Mouse (Mus musculus) embryo, embryonic 11.5 days (tissue): ENCODE results near the gene E130114P18Rik.

Experiments
- DNase-seq: peaks from one replicate; pipeline ENCODE4 v3.0.0-alpha.2; 2012; ENCODE audit warnings: low read depth, low spot score

E130114P18Rik gene

GRCm38 (mm10) chr4:97776388-97777080 is 1.3 kb downstream of the E130114P18Rik start:
- DNase-seq = no peak

- DNase-seq = no peak
Measured at GRCm38 (mm10) chr4:97775494-97776265, 2.2 kb downstream of the E130114P18Rik start.

DNA sequence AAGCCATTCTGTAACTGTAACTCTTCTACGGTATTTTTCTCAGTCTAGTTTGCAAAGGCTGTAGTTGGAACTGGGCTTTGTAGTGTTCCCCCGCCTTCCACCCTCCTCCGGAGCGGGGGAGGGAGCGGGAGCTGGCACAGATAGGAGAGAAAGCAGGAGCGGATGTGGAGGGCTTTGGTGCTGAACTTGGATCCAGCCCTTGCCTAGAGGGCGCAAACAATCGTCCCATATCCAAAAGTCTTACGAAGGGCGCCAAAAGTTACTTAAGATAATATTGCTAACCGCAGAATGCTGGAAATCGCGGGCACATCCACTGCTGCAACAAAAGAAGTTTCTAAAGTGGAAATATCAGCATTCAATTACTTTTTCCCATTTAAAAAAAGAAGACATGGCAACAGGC is 2.8 kb downstream of the E130114P18Rik start:
- DNase-seq = no peak

- DNase-seq = no peak
Measured at GRCm38 (mm10) chr4:97774446-97774950, 3.4 kb downstream of the E130114P18Rik start.

DNA sequence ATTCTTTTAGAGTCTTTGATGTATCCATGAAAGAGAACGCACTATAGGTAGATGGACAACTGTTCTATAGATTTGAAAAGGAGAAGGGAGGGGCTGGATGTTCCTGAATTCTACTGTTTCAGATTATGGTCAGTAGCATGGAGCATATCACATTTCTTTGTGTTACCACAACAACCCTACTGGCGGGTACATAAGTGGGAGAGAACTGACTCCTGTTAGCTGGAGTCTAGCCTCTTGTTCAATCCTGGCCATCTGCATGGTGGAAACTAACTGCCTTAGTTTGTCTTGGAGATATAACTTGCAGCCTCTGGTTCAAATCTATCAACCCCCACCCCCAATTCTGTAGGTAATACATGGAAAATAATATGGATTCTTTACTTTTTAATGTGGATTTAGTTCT is 4.1 kb downstream of the E130114P18Rik start:
- DNase-seq = no peak

- DNase-seq = peak; percentile 92
Measured at GRCm38 (mm10) chr4:97773110-97773593, 4.7 kb downstream of the E130114P18Rik start.

DNA sequence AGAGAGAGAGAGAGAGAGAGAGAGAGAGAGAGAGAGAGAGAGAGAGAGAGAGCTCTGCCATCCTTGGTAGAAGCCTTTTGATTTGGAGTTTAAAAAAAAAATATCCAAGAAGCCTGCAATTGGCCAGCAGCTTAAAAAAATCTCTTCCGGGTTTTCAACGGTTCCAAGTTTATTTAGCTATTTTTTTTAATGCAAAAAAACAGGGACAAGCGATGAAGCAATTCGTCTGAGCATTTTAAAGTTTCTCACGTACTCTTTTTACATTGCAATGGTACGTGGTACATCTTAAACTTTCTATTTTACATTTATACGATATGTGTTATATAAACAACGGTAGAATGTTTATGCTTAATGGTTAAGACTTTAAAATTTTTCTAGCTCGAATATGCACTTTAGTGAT is 5.2 kb downstream of the E130114P18Rik start, which contains the start of gene Nfia:
Nfia (plus strand) TSS at position 94 of the 400 bp plus-strand sequence.
- DNase-seq = no peak

DNA sequence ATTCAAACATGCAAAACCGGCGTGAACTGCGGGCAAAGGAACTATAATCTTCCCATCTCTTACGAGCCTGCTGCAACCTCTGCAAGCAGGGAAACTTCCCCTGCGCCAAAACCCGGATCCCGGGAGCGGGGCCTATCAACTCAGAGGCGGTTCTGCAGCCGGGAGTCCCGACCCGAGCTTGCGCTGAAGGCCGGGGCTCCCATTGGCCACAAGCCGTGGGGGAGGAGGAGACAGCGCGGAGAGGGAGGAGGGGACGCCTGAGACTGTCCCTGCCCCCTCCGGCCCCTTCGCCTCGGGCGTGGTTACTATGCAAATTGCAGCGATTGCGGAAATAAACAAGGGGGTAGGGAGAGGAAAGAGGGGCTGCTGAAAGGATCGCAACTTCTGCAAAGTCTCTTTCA is 5.8 kb downstream of the E130114P18Rik start:
- peak; percentile 93 for DNase-seq

DNA sequence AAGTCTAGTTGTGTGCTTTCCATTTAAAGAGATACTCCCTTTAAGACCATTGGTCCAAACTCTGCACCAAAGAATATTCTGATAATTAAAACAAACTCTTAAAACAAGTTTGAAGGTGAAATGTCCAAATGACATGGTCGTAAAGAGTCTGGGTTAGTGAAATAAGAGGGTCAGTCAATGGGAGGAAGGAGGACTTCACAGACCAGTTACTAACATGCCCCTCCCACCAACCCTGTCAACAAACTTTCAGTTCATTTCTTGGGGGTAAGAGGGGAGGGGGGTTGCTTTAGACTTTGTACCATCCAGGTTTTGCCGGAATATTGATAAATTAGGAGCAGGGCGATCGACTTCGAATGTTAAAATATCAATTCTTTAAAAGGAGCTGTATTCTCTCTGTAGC is 6.5 kb downstream of the E130114P18Rik start:
- no peak for DNase-seq

- no peak for DNase-seq
Measured at GRCm38 (mm10) chr4:97769861-97770260, 8.0 kb downstream of the E130114P18Rik start.

- no peak for DNase-seq
Measured at GRCm38 (mm10) chr4:97767516-97767915, 10.4 kb downstream of the E130114P18Rik start.

DNA sequence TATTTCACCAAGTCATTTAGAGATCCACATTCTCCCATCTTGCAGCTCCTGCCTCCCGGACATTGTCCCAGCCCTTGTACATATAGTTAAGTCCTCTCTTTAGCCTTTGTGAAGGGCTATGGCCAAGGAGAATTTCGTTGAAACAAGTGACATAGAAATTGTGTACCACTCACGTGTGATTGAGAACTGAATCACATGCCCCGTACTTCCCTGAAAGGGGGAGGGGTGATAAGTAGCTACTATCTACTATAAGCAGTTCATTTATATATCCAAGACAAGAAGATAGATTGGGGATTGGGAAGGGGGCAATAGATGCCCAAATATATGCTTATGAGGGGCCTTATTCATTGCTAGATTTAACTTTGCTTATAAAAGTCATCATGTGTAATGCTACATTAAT is 10.9 kb downstream of the E130114P18Rik start:
- DNase-seq = no peak

GRCm38 (mm10) chr4:97766100-97766499 is 11.8 kb downstream of the E130114P18Rik start:
- DNase-seq = no peak

DNA sequence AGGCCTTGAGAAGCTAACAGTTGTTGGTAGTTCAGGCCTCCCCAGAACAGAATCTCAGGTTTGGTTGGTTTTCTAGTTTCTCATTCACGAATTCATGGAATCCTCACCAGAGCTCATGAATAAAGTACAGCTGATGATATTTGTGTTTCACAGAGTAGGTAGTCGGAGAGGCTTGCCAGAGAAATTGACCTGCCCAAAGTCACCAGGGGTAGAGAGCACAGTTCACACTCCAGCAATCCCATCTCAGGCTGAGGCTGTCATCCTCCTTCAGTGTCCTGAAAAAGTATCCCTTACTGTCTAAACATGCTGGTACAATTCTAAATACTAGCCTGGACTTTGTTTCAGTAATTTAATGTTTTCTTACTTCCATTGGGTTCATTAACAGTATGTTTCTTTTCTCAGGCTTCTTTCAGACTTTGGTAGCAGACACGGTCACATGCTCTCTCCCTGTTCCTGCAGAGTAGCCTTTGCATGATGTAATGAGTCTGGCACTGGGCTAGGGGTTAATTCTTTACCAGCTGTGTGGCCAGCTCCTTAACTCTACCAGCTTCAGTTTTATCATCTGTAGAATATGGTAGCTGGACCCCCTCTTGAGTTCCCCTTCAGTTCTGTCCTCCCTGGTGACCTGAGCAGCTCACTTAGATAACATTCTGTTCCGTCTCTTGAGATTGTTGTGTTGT is 12.4 kb downstream of the E130114P18Rik start:
- no peak for DNase-seq

GRCm38 (mm10) chr4:97764616-97765015 is 13.3 kb downstream of the E130114P18Rik start:
- DNase-seq = no peak

- DNase-seq = no peak
Measured at GRCm38 (mm10) chr4:97758661-97759060, 19.2 kb downstream of the E130114P18Rik start.

GRCm38 (mm10) chr4:97757978-97758461 is 19.9 kb downstream of the E130114P18Rik start:
- no peak for DNase-seq

GRCm38 (mm10) chr4:97757207-97757977 is 20.5 kb downstream of the E130114P18Rik start:
- no peak for DNase-seq

- no peak for DNase-seq
Measured at GRCm38 (mm10) chr4:97754241-97754640, 23.6 kb downstream of the E130114P18Rik start.

GRCm38 (mm10) chr4:97753521-97753920 is 24.4 kb downstream of the E130114P18Rik start:
- no peak for DNase-seq
